Mouse (Mus musculus): ENCODE data around the gene Capn15. TPM values are rescaled to one million over a fixed set of nuclear protein-coding genes. Genes with fewer than 3 reads are reported as not detected.
A peak's percentile ranks its signal among the peaks of the same experiment; 100 is the strongest.

Capn15 gene
- polyA plus RNA-seq, 1 experiment, result 12.1 TPM

DNA sequence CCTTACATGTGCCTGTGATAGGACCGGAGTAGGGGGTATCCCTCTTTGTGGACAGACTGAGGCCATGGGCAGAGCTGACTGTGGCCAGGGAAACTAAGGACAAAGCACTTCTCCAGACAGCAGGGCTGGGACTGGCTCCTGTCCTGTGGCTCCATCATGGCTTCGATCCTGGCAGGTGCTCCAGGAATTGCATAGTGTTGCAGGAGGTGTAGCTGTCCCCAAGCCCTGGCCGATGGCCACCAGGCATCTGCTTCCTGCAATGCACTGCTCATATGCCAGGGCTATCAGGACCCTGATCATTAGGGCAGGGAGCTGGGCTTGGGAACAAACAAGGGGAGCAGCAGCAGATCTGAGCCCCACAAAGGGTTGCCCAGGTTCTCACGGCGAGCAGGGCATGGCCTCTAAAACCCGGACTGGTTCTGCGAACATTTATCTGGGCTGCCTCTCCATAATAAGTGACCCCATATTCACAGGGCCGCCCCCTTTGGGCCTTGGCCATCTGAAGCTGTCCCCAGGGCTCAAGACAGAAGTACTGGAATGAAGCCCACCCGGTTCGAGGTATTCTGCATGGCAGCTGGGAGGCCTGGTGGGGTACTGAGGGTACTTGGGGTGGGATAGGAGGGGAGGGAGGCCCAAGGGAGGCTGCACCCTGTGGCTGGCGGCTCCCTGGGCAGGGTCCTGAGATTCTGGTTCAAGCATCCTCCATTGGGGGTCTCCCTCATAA lies 26.7 kb downstream of the Capn15 start:
- no peaks in the 10 kb centered on the region for H3K4me1 ChIP-seq (ENCODE audit: control insufficient read depth, insufficient read depth, low read length)
- TF ChIP-seq POLR2A (IDR thresholded peaks at IDR 0.05; ENCODE audit: borderline replicate concordance, low read depth, low read length) (no peak), CTCF (IDR thresholded peaks at IDR 0.05; ENCODE audit: low read depth, low read length) (no peak)
- H3K4me3 ChIP-seq (ENCODE audit: insufficient read depth, low read length), result no peak overlapping the region
- H3K27ac ChIP-seq (ENCODE audit: insufficient read depth, low read depth, low read length), result no peak overlapping the region

DNA sequence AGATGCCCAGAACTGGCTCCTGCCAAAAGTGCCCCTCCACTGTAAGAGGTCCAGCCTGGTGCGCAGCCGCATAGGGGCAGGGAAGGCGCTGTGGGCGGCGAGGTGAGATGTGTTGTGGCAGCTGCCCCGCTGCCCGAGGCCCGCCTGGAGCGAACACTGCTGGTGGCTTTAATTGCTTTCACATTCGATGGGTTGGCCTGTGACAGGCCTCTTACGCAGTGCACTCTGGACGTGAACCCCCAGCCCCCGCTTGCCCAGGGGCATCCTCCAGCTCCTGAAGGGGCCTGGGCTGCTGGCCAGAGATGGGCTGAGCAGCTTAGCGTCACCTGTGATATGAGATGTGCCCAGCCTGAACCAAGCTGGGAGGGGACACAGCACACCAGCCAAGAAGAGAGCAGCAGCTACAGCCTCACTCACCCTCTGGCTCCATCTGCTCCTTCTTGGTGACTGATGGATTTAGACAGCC lies 28.0 kb downstream of the Capn15 start:
- Histone ChIP-seq H3K4me1 (ENCODE audit: control insufficient read depth, insufficient read depth, low read length) (no peaks in the 10 kb centered on the region), H3K27ac (ENCODE audit: insufficient read depth, low read depth, low read length) (no peak overlapping the region)
- TF ChIP-seq POLR2A (IDR thresholded peaks at IDR 0.05; ENCODE audit: borderline replicate concordance, low read depth, low read length), result no peak
- TF ChIP-seq CTCF (IDR thresholded peaks at IDR 0.05; ENCODE audit: low read depth, low read length), result no peak

DNA sequence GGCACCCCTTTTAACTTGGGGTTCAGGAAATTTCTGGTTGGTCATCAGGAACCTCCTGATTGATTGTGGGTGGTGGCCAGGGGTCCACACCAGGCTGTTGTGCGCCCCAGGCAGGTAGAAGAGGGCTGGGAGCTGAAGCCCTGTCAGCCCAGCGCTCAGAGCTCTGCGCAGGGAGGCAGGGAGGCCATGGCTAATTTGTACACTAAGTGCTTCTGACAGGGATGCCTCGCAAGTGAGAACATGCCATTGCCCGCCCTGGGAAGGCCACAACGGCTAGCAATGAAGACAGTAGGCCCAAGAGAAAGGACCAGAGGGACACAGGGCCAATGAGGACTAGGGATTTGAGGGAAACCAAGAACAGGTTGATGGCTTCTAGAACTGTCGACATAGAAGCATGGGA lies 29.0 kb downstream of the Capn15 start:
- no peak for TF ChIP-seq POLR2A (IDR thresholded peaks at IDR 0.05; ENCODE audit: borderline replicate concordance, low read depth, low read length)
- no peak for TF ChIP-seq CTCF (IDR thresholded peaks at IDR 0.05; ENCODE audit: low read depth, low read length)
- no peaks in the 10 kb centered on the region for H3K4me1 ChIP-seq (ENCODE audit: control insufficient read depth, insufficient read depth, low read length)
- no peak overlapping the region for H3K4me3 ChIP-seq (ENCODE audit: insufficient read depth, low read length)
- no peak overlapping the region for H3K27ac ChIP-seq (ENCODE audit: insufficient read depth, low read depth, low read length)

More for the DNA sequence above, 28.0 kb downstream of the Capn15 start:
- no peak overlapping the region for H3K4me3 ChIP-seq (ENCODE audit: insufficient read depth, low read length)

DNA sequence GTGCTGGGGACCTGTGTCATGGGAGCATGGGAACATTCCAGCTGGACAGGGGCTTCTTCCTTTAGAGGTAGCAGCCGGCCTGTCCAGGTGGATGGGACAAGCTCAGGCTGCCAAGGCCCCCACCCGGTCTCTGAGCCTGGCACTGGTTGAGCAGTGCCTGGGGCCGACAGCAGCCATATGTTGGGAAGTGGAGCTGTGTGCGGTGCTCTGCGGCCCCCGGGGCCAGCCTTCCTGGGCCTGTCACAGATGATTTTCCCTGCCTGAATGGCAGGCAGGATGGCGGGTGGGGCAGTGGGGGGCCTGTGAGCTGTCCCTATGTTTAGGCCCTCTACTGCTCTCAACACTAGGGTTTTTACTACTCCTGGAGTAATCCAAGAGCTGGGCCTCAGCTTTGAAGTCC lies 29.4 kb downstream of the Capn15 start:
- TF ChIP-seq CTCF (IDR thresholded peaks at IDR 0.05; ENCODE audit: low read depth, low read length), result no peak
- TF ChIP-seq POLR2A (IDR thresholded peaks at IDR 0.05; ENCODE audit: borderline replicate concordance, low read depth, low read length), result no peak
- Histone ChIP-seq H3K4me1 (ENCODE audit: control insufficient read depth, insufficient read depth, low read length) (no peaks in the 10 kb centered on the region), H3K27ac (ENCODE audit: insufficient read depth, low read depth, low read length) (no peak overlapping the region)

DNA sequence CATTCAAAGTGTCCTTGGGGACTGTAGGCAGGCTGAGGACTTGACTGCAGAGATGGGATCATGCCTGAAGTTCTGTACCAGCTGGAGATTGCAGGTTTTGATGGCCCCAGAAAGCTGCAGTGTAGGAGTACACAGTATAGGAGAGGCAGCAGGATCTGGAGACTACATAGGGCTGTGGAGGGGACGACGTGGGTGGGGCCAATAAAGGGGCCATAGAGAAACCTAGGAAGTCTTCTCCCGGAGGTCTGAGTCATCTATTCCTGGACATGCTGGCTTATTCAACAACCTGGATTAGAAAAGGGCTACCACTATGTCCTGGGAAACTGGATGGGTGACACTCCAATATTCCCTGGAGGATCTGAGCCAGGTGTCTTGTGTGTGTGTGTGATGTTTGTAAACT lies 29.9 kb downstream of the Capn15 start:
- no peaks in the 10 kb centered on the region for H3K4me1 ChIP-seq (ENCODE audit: control insufficient read depth, insufficient read depth, low read length)
- TF ChIP-seq CTCF (IDR thresholded peaks at IDR 0.05; ENCODE audit: low read depth, low read length) (no peak), POLR2A (IDR thresholded peaks at IDR 0.05; ENCODE audit: borderline replicate concordance, low read depth, low read length) (no peak)
- H3K4me3 ChIP-seq (ENCODE audit: insufficient read depth, low read length), result no peak overlapping the region
- no peak overlapping the region for H3K27ac ChIP-seq (ENCODE audit: insufficient read depth, low read depth, low read length)

More for the DNA sequence above, 29.4 kb downstream of the Capn15 start:
- H3K4me3 ChIP-seq (ENCODE audit: insufficient read depth, low read length), result no peak overlapping the region

DNA sequence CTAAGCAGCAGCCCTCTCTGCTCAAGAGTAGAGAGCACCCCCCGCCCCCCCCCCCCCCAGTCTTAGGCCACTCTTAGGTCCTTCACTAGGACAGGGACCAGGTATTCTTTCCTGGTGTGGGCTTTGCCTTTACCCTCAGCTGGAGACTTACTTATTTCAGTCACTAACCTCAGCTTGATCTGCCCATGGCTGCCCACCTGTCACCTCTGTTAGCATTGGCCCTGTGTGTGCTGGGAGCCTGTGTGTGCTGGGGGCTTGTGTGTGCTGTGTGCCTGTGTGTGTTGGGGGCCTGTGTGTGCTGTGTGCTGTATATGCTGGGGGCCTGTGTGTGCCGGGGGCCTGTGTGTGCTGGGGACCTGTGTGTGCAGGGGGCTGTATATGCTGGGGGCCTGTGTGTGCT lies 30.9 kb downstream of the Capn15 start:
- Histone ChIP-seq H3K4me1 (ENCODE audit: control insufficient read depth, insufficient read depth, low read length) (no peaks in the 10 kb centered on the region), H3K27ac (ENCODE audit: insufficient read depth, low read depth, low read length) (no peak overlapping the region), H3K4me3 (ENCODE audit: insufficient read depth, low read length) (no peak overlapping the region)
- no peak for TF ChIP-seq POLR2A (IDR thresholded peaks at IDR 0.05; ENCODE audit: borderline replicate concordance, low read depth, low read length)
- no peak for TF ChIP-seq CTCF (IDR thresholded peaks at IDR 0.05; ENCODE audit: low read depth, low read length)

DNA sequence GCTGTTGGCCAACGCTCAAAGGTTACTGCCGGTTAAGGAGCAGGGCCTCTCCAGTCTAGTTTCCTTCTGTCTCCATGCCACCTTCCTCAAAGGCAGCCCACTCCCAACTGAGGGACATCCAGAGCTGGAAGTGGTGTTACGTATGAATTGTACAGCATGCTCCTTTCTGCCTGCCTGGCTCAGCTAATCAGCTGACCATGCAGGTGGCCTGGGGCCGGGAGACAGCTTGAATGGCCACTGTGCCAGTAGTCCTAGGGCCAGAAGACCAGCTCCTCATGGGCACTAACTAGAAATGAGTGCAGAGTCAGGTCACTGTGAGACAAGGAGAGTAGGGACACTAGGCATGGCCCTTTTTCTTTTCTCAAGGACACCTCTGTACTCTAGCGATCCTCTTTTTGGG lies 32.4 kb downstream of the Capn15 start:
- TF ChIP-seq POLR2A (IDR thresholded peaks at IDR 0.05; ENCODE audit: borderline replicate concordance, low read depth, low read length) (no peak), CTCF (IDR thresholded peaks at IDR 0.05; ENCODE audit: low read depth, low read length) (no peak)
- H3K27ac ChIP-seq (ENCODE audit: insufficient read depth, low read depth, low read length), result no peak overlapping the region
- no peaks in the 10 kb centered on the region for H3K4me1 ChIP-seq (ENCODE audit: control insufficient read depth, insufficient read depth, low read length)
- H3K4me3 ChIP-seq (ENCODE audit: insufficient read depth, low read length), result no peak overlapping the region

DNA sequence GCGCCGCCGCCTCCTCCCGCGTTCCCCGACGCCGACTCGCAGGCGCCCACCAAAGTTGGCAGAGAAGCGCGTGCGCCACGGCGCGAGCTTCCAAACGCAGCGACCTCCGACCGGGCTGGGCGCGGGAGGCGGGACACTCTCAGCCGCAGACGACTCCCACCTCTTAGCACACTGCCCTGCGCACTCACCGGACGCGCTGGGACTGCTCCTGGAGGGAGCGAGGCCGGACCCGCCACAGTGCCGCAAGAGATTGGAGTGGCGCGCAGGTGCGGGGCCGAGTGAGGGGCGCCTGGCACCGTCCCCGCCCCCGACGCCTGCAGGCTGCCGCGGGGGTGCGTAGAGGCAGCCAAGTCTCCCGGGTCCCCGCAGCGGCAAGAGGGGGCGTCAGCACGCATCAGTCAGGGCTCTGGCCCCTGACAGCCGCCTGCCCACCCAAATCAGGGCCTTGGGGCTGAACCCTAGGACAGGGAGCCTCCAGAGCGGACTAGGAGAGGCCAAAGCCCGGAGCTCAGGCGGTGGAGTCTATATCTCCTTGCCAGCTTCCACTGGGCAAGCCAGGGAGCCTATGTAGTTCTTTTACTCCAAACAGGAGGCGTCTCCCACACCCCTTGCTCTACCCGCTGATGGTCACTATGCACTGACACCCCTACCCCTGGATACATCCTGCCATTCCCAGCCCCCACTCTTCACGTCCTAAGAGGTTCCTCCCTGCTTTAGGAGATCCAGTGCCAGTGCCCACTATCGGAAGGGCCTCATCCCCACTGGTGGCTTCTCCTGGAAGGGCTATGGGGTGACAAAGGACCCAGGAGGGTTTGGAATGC lies 33.6 kb downstream of the Capn15 start, which contains the start of gene A930017K11Rik:
Gene A930017K11Rik (minus strand): TSS at position 763 of the 821 bp plus-strand sequence.
- H3K4me1 ChIP-seq (ENCODE audit: control insufficient read depth, insufficient read depth, low read length), result no peaks in the 10 kb centered on the region
- H3K4me3 ChIP-seq (ENCODE audit: insufficient read depth, low read length), result peak within 1 kb of the TSS; percentile 51
- TF ChIP-seq CTCF (IDR thresholded peaks at IDR 0.05; ENCODE audit: low read depth, low read length) (no peak), POLR2A (IDR thresholded peaks at IDR 0.05; ENCODE audit: borderline replicate concordance, low read depth, low read length) (no peak)
- H3K27ac ChIP-seq (ENCODE audit: insufficient read depth, low read depth, low read length), result no peak within 1 kb of the TSS

DNA sequence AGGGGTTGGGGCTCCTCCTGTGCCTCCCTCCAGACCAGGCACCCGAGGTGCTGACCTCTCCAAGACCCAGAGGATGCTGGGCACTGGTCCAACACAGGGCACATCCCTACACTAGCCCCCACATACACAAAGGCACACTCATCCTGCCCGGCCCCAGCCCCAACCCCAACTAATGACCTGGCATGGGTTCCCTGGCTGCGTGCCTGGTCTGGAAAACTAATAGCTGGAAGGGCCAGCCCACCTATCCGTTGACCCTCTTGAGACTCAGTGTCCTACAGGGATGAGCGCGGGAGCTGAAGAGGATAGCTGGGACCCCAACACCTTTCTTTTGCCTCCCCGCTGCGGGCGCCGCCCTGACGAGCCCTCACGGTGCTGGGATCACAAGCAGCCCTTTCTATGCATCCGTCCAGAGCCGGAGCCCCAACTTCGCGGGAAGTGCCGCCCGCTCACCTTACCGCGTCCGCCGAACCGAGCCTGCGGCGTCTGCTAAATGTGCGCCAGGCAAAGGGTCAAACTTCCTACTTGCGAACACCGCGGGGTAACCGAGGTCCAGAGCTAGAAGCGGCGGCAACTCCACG lies 34.3 kb downstream of the Capn15 start:
- TF ChIP-seq CTCF (IDR thresholded peaks at IDR 0.05; ENCODE audit: low read depth, low read length) (no peak), POLR2A (IDR thresholded peaks at IDR 0.05; ENCODE audit: borderline replicate concordance, low read depth, low read length) (no peak)
- H3K4me3 ChIP-seq (ENCODE audit: insufficient read depth, low read length), result peak overlapping the region; percentile 51
- H3K4me1 ChIP-seq (ENCODE audit: control insufficient read depth, insufficient read depth, low read length), result no peaks in the 10 kb centered on the region
- H3K27ac ChIP-seq (ENCODE audit: insufficient read depth, low read depth, low read length), result no peak overlapping the region
